ENCODE assay signal across 34 mouse cellular contexts in the genomic region with DNA sequence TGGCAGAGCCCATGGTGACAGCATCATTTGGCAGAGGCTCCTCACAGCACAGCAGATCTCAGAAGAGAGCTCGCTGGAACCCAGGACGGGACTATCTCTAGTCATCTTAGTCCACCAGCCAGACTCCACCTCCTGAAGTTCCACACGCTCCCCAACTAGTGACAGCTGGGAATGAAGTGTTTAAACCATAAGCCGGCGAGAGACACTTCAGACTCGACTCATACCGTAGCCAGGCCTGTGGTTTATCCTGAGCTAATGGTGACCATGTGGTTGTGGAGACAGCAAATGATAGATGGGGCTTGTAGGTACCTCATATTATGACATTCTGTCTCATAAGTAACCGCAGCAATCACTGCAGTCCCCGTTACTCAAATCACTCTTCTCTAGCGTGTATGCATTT.
"Had no signal": no experiment of that assay in that cellular context is flagged by ENCODE, and none has a peak within 500 bp of the region (broad histone marks: within the 10 kb centered on the region; RNA-seq: fewer than 3 reads in every experiment).

No protein-coding gene starts in this region.

- H3K9me3 ChIP-seq: heart, embryonic 12.5 days; heart, embryonic 15.5 days; hindbrain, embryonic 10.5 days; hindbrain, embryonic 12.5 days; hindbrain, embryonic 13.5 days; hindbrain, embryonic 15.5 days; intestine, embryonic 15.5 days; kidney, embryonic 15.5 days had no signal

- H3K36me3 ChIP-seq: heart, embryonic 10.5 days; heart, embryonic 12.5 days; heart, embryonic 13.5 days; heart, embryonic 15.5 days; hindbrain, embryonic 10.5 days; hindbrain, embryonic 12.5 days; hindbrain, embryonic 13.5 days; hindbrain, embryonic 15.5 days; intestine, embryonic 15.5 days; kidney, embryonic 15.5 days had no signal

- DNase-seq: heart, postnatal 10 days; heart, postnatal 14 days; heart, postnatal 36 days; heart, postnatal 4 days; kidney, adult 11 months; kidney, adult 18-20 months; kidney, adult 2 months; kidney, adult 8-10 months; kidney, adult 9 months; kidney, postnatal 14 days; kidney, postnatal 25 days; kidney, postnatal 36 days; kidney, postnatal 4 days; layer of hippocampus, adult 9-11 months; layer of hippocampus, postnatal 36 days had no signal

- H3K4me2 ChIP-seq: heart, embryonic 12.5 days; heart, embryonic 13.5 days; heart, embryonic 15.5 days; hindbrain, embryonic 12.5 days; hindbrain, embryonic 13.5 days; hindbrain, embryonic 14.5 days; hindbrain, embryonic 15.5 days; intestine, embryonic 15.5 days; kidney, embryonic 15.5 days had no signal

- H3K27me3 ChIP-seq: hindbrain, embryonic 12.5 days; hindbrain, embryonic 13.5 days; hindbrain, embryonic 15.5 days; intestine, embryonic 15.5 days; kidney, embryonic 15.5 days had no signal

- ATAC-seq: hindbrain, embryonic 16.5 days; hindbrain, postnatal 0 days; inflammation-experienced regulatory T-cells, adult 6 months; intestine, embryonic 15.5 days; intestine, embryonic 16.5 days; intestine, postnatal 0 days had no signal

- H3K27ac ChIP-seq: heart, embryonic 10.5 days; heart, embryonic 13.5 days; heart, embryonic 15.5 days; hindbrain, embryonic 10.5 days; hindbrain, embryonic 12.5 days; hindbrain, embryonic 13.5 days; hindbrain, embryonic 14.5 days; hindbrain, embryonic 15.5 days; hindbrain, postnatal 0 days; intestine, embryonic 15.5 days; kidney, embryonic 15.5 days; kidney, postnatal 0 days; layer of hippocampus, adult 2 months; left cerebral cortex, adult 2 months had no signal

- H3K9ac ChIP-seq: heart, embryonic 12.5 days; heart, embryonic 13.5 days; heart, embryonic 15.5 days; hindbrain, embryonic 12.5 days; hindbrain, embryonic 13.5 days; hindbrain, embryonic 14.5 days; hindbrain, embryonic 15.5 days; intestine, embryonic 15.5 days; kidney, embryonic 15.5 days had no signal

- H3K4me3 ChIP-seq: heart, embryonic 10.5 days; heart, embryonic 12.5 days; heart, embryonic 13.5 days; heart, embryonic 15.5 days; hindbrain, embryonic 10.5 days; hindbrain, embryonic 12.5 days; hindbrain, embryonic 13.5 days; hindbrain, embryonic 15.5 days; intestine, embryonic 15.5 days; kidney, embryonic 15.5 days; layer of hippocampus, adult 2 months; left cerebral cortex, adult 2 months had no signal

- H3K4me1 ChIP-seq: heart, embryonic 10.5 days; heart, embryonic 12.5 days; heart, embryonic 15.5 days; hindbrain, embryonic 10.5 days; hindbrain, embryonic 12.5 days; hindbrain, embryonic 13.5 days; hindbrain, embryonic 15.5 days; intestine, embryonic 15.5 days; kidney, embryonic 15.5 days had no signal
